Comparison of ENCODE assay signal across 7 mouse cellular contexts in genomic region chr5:122994303-122994846, GRCm38 (mm10). TPM values are rescaled to one million over a fixed set of nuclear protein-coding genes. Genes with fewer than 3 reads are reported as not detected.
DNase-seq lines count a peak whose midpoint lies in the region; ATAC-seq lines count a peak whose summit lies in the region.

No protein-coding gene starts in this region.

- H3K4me2 ChIP-seq in embryonic facial prominence, embryonic 13.5 days, result peak overlapping the region; percentile 48
- H3K4me2 ChIP-seq in limb, embryonic 12.5 days, result peak overlapping the region; percentile 42
- 0 out of 2 replicates have a peak overlapping the region, but pooled peaks have one; percentile 2 for H3K4me2 ChIP-seq in midbrain, embryonic 14.5 days (ENCODE audit: low read length)

- H3K27me3 ChIP-seq in embryonic facial prominence, embryonic 13.5 days, result no peaks in the 10 kb centered on the region
- H3K27me3 ChIP-seq in limb, embryonic 12.5 days, result no peaks in the 10 kb centered on the region
- H3K27me3 ChIP-seq in midbrain, embryonic 14.5 days (ENCODE audit: control insufficient read depth, insufficient read depth, low read length), result no peaks in the 10 kb centered on the region

- DNase-seq in adipocyte (ENCODE audit: low spot score), result peak; percentile 86
- peak; percentile 92 to 94 for DNase-seq in heart, adult 18-20 months
- peak; percentile 93 for DNase-seq in kidney, adult 11 months
- peak; percentile 92 for DNase-seq in midbrain, embryonic 14.5 days
- DNase-seq in spleen, postnatal 10 days (ENCODE audit: low spot score in 2 of 2), result peak; percentile 57 to 88

- WGBS in embryonic facial prominence, embryonic 13.5 days, result 7% methylated on average over 5 of the region's 5 CpGs
- 6% methylated on average over 5 of the region's 5 CpGs for WGBS in limb, embryonic 12.5 days
- 10% methylated on average over 5 of the region's 5 CpGs for WGBS in midbrain, embryonic 14.5 days

- H3K36me3 ChIP-seq in embryonic facial prominence, embryonic 13.5 days, result no peaks in the 10 kb centered on the region
- peaks cover 7% of the 10 kb centered on the region; the same call in 1 of the 2 replicates for H3K36me3 ChIP-seq in limb, embryonic 12.5 days
- H3K36me3 ChIP-seq in midbrain, embryonic 14.5 days (ENCODE audit: control insufficient read depth, insufficient read depth, low read length), result no peaks in the 10 kb centered on the region

- no peaks in the 10 kb centered on the region for H3K9me3 ChIP-seq in embryonic facial prominence, embryonic 13.5 days
- H3K9me3 ChIP-seq in limb, embryonic 12.5 days, result no peaks in the 10 kb centered on the region
- no peaks in the 10 kb centered on the region for H3K9me3 ChIP-seq in midbrain, embryonic 14.5 days (ENCODE audit: control insufficient read depth, low read length)

- peak overlapping the region; percentile 52; the same call in 1 of the 2 replicates for H3K27ac ChIP-seq in embryonic facial prominence, embryonic 13.5 days
- H3K27ac ChIP-seq in limb, embryonic 12.5 days, result peak overlapping the region; percentile 85
- no peak overlapping the region for H3K27ac ChIP-seq in midbrain, embryonic 14.5 days (replicated peaks; ENCODE audit: low read depth, low read length)

- peak; percentile 84; the same call in 1 of the 2 replicates for ATAC-seq in embryonic facial prominence, embryonic 13.5 days (ENCODE audit: insufficient number of reproducible peaks, insufficient read depth, low FRiP score, low TSS enrichment, low read depth)
- ATAC-seq in limb, embryonic 12.5 days (ENCODE audit: insufficient number of reproducible peaks, insufficient read depth, low FRiP score, low TSS enrichment, low read depth), result peak; percentile 89
- no peak for ATAC-seq in midbrain, embryonic 14.5 days (ENCODE audit: low FRiP score, low TSS enrichment)

- H3K4me1 ChIP-seq in embryonic facial prominence, embryonic 13.5 days, result peaks cover 31% of the 10 kb centered on the region
- peaks cover 41% of the 10 kb centered on the region for H3K4me1 ChIP-seq in limb, embryonic 12.5 days (replicated peaks)
- peaks cover 15% of the 10 kb centered on the region for H3K4me1 ChIP-seq in midbrain, embryonic 14.5 days (ENCODE audit: control insufficient read depth, insufficient read depth, low read length)

- H3K4me3 ChIP-seq in embryonic facial prominence, embryonic 13.5 days, result 0 out of 2 replicates have a peak overlapping the region, but pooled peaks have one; percentile 11
- H3K4me3 ChIP-seq in limb, embryonic 12.5 days (replicated peaks), result 0 out of 2 replicates have a peak overlapping the region, but pooled peaks have one; percentile 6
- no peak overlapping the region for H3K4me3 ChIP-seq in midbrain, embryonic 14.5 days (replicated peaks; ENCODE audit: low read depth, low read length)

- H3K9ac ChIP-seq in embryonic facial prominence, embryonic 13.5 days, result 0 out of 2 replicates have a peak overlapping the region, but pooled peaks have one; percentile 28
- no peak overlapping the region for H3K9ac ChIP-seq in limb, embryonic 12.5 days (replicated peaks)
- no peak overlapping the region for H3K9ac ChIP-seq in midbrain, embryonic 14.5 days (replicated peaks; ENCODE audit: low read length)

RNA-seq across cellular contexts. Expression of gene Kdm2b, which starts 4.8 kb away (rescaled TPM):
- 61.6 and 61.9 TPM in 2 replicates for polyA plus RNA-seq in embryonic facial prominence, embryonic 13.5 days (2015; fragmentation: Nextera tagmentation; extraction: Ambion mirVana)
- 10 to 100 TPM; 10.6 to 14.2 TPM for total RNA-seq in heart, adult 18-20 months (2021)
- polyA plus RNA-seq in limb, embryonic 12.5 days (2016; fragmentation: Nextera tagmentation; extraction: Ambion mirVana), result 85.5 and 87.7 TPM in 2 replicates
- polyA plus RNA-seq in midbrain, embryonic 14.5 days (2014; fragmentation: Nextera tagmentation; extraction: Ambion mirVana), result 83.3 and 99.9 TPM in 2 replicates

RNA-seq across cellular contexts. Expression of gene Orai1, which starts 20.5 kb away (rescaled TPM):
- 10.4 and 12.5 TPM in 2 replicates for polyA plus RNA-seq in embryonic facial prominence, embryonic 13.5 days (2015; fragmentation: Nextera tagmentation; extraction: Ambion mirVana)
- total RNA-seq in heart, adult 18-20 months (2021), result 10 to 100 TPM; 12.2 to 12.5 TPM
- polyA plus RNA-seq in limb, embryonic 12.5 days (2016; fragmentation: Nextera tagmentation; extraction: Ambion mirVana), result 14.3 and 14.6 TPM in 2 replicates
- polyA plus RNA-seq in midbrain, embryonic 14.5 days (2014; fragmentation: Nextera tagmentation; extraction: Ambion mirVana), result 12.9 and 14.0 TPM in 2 replicates

RNA-seq across cellular contexts. Expression of gene Morn3, which starts 52.4 kb away (rescaled TPM):
- polyA plus RNA-seq in embryonic facial prominence, embryonic 13.5 days (2015; fragmentation: Nextera tagmentation; extraction: Ambion mirVana), result not detected in 2 replicates
- total RNA-seq in heart, adult 18-20 months (2021), result not detected
- polyA plus RNA-seq in limb, embryonic 12.5 days (2016; fragmentation: Nextera tagmentation; extraction: Ambion mirVana), result not detected in 2 replicates
- polyA plus RNA-seq in midbrain, embryonic 14.5 days (2014; fragmentation: Nextera tagmentation; extraction: Ambion mirVana), result not detected in 2 replicates
